Comparison of ENCODE assay signal across 8 mouse cellular contexts in the genomic region with DNA sequence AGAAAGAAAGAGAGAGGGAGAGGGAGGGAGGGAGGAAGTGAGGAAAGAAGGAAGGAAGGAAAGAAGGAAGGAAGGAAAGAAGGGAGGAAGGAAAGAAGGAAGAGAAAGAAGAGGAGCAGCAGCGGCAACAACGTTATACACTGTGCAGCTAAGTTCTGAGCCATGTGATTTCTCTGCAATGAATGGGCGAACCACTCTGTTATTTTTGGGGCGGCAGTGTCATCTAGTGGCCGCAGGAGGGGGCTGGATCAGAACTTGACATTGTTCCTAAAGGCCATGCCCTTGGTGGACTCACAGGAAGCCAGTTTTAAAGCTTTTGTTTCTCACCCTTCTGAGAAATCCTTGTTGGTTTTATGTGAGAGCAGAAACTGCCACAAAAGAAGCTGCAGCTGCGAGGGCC. TPM values are rescaled to one million over a fixed set of nuclear protein-coding genes. Genes with fewer than 3 reads are reported as not detected.
DNase-seq lines count a peak whose midpoint lies in the region; ATAC-seq and TF ChIP-seq lines count a peak whose summit lies in the region.

No protein-coding gene starts in this region.

- H3K4me3 ChIP-seq in CH12.LX (replicated peaks in 1 of 3; ENCODE audit: low read depth in 2 of 3, low read length in 2 of 3, poor library complexity in 1 of 3) = no peak overlapping the region
- no peak overlapping the region for H3K4me3 ChIP-seq in forebrain, embryonic 12.5 days (replicated peaks)
- H3K4me3 ChIP-seq in hindbrain, embryonic 14.5 days (replicated peaks; ENCODE audit: low read length) = no peak overlapping the region
- no peak overlapping the region for H3K4me3 ChIP-seq in limb, embryonic 11.5 days (ENCODE audit: low read depth, low read length)
- H3K4me3 ChIP-seq in midbrain, postnatal 0 days (ENCODE audit: low read depth, low read length) = no peak overlapping the region

- no peak overlapping the region for H3K4me2 ChIP-seq in CH12.LX (ENCODE audit: insufficient read depth, low read depth, poor library complexity, severe bottlenecking)
- H3K4me2 ChIP-seq in forebrain, embryonic 12.5 days = no peak overlapping the region
- no peak overlapping the region for H3K4me2 ChIP-seq in hindbrain, embryonic 14.5 days (replicated peaks)
- no peak overlapping the region for H3K4me2 ChIP-seq in limb, embryonic 11.5 days (ENCODE audit: low read depth, severe bottlenecking)
- no peak overlapping the region for H3K4me2 ChIP-seq in midbrain, postnatal 0 days (ENCODE audit: low read depth, low read length, poor library complexity, severe bottlenecking)

- H3K36me3 ChIP-seq in CH12.LX (replicated peaks in 1 of 2; ENCODE audit: control insufficient read depth in 1 of 2, insufficient read depth in 1 of 2, low read length in 1 of 2) = no peaks in the 10 kb centered on the region
- no peaks in the 10 kb centered on the region for H3K36me3 ChIP-seq in forebrain, embryonic 12.5 days (replicated peaks)
- no peaks in the 10 kb centered on the region for H3K36me3 ChIP-seq in hindbrain, embryonic 14.5 days (replicated peaks; ENCODE audit: control insufficient read depth, insufficient read depth)
- no peaks in the 10 kb centered on the region for H3K36me3 ChIP-seq in limb, embryonic 11.5 days (ENCODE audit: control insufficient read depth, insufficient read depth, low read length)
- H3K36me3 ChIP-seq in midbrain, postnatal 0 days (ENCODE audit: insufficient read depth, low read length) = no peaks in the 10 kb centered on the region

- no peaks in the 10 kb centered on the region; the same call in 1 of the 2 replicates for H3K79me2 ChIP-seq in CH12.LX (replicated peaks; ENCODE audit: control insufficient read depth, extremely low read depth, insufficient read depth, poor library complexity, severe bottlenecking)

- no peak for TF ChIP-seq EP300 in CH12.LX (IDR thresholded peaks at IDR 0.05; ENCODE audit: low read length)

- no peak overlapping the region for H3K27ac ChIP-seq in CH12.LX (ENCODE audit: insufficient read depth, low read depth)
- 0 out of 2 replicates have a peak overlapping the region, but pooled peaks have one; percentile 20 for H3K27ac ChIP-seq in forebrain, embryonic 12.5 days
- no peak overlapping the region for H3K27ac ChIP-seq in hindbrain, embryonic 14.5 days
- 0 out of 2 replicates have a peak overlapping the region, but pooled peaks have one; percentile 39 for H3K27ac ChIP-seq in limb, embryonic 11.5 days (replicated peaks; ENCODE audit: low read depth, low read length)
- H3K27ac ChIP-seq in midbrain, postnatal 0 days (ENCODE audit: low read depth, low read length) = no peak overlapping the region

- peak; percentile 34 to 92; a peak in 3 of 4 replicates for TF ChIP-seq CTCF in CH12.LX (conservative IDR thresholded peaks at IDR 0.05 in 1 of 2, IDR thresholded peaks at IDR 0.05 in 1 of 2; ENCODE audit: low read depth in 2 of 2, low read length in 2 of 2)
- peak; percentile 88 for TF ChIP-seq CTCF in midbrain, postnatal 0 days (IDR thresholded peaks at IDR 0.05)

- WGBS in forebrain, embryonic 12.5 days = 8% methylated on average over 6 of the region's 6 CpGs
- WGBS in hindbrain, embryonic 14.5 days = 4% methylated on average over 6 of the region's 6 CpGs
- WGBS in limb, embryonic 11.5 days = 8% methylated on average over 6 of the region's 6 CpGs
- WGBS in midbrain, postnatal 0 days = 5% methylated on average over 6 of the region's 6 CpGs

- H3K27me3 ChIP-seq in CH12.LX (replicated peaks) = no peaks in the 10 kb centered on the region
- H3K27me3 ChIP-seq in forebrain, embryonic 12.5 days = peaks cover 30% of the 10 kb centered on the region
- no peaks in the 10 kb centered on the region for H3K27me3 ChIP-seq in hindbrain, embryonic 14.5 days (ENCODE audit: control insufficient read depth, insufficient read depth, low read length)
- no peaks in the 10 kb centered on the region for H3K27me3 ChIP-seq in limb, embryonic 11.5 days (ENCODE audit: control insufficient read depth, insufficient read depth, low read length)
- H3K27me3 ChIP-seq in midbrain, postnatal 0 days (ENCODE audit: insufficient read depth, low read length) = no peaks in the 10 kb centered on the region

- TF ChIP-seq RAD21 in CH12.LX (IDR thresholded peaks at IDR 0.05; ENCODE audit: low read depth, low read length) = peak; percentile 89

- no peak for TF ChIP-seq POLR2A in CH12.LX (IDR thresholded peaks at IDR 0.05; ENCODE audit: low read depth, low read length)

- in situ Hi-C loops in CH12.LX (cut with MboI; ENCODE audit: low pct_ligation_motif_present, low pct_unique_long_range_greater_than_20kb, low sequenced_read_pairs) = no loop called here

- H3K9ac ChIP-seq in CH12.LX (ENCODE audit: insufficient read depth, low read depth) = no peak overlapping the region
- no peak overlapping the region for H3K9ac ChIP-seq in forebrain, embryonic 12.5 days
- H3K9ac ChIP-seq in hindbrain, embryonic 14.5 days = no peak overlapping the region
- no peak overlapping the region for H3K9ac ChIP-seq in limb, embryonic 11.5 days (ENCODE audit: low read length)
- no peak overlapping the region for H3K9ac ChIP-seq in midbrain, postnatal 0 days (replicated peaks; ENCODE audit: low read length, poor library complexity, severe bottlenecking)

- DNase-seq in A20 (ENCODE audit: low read depth, low spot score) = peak; percentile 71
- peak; percentile 62 for DNase-seq in CH12.LX (ENCODE audit: extremely low read depth)
- DNase-seq in c-Kit-positive CD71-positive TER-119-negative erythroid progenitor cells, embryonic 14.5 days (ENCODE audit: low read depth) = peak; percentile 40
- peak; percentile 68 for DNase-seq in hindbrain, embryonic 14.5 days (ENCODE audit: low spot score)
- DNase-seq in limb, embryonic 11.5 days (ENCODE audit: low spot score) = peak; percentile 75
- DNase-seq in midbrain, postnatal 0 days (ENCODE audit: low spot score) = peak; percentile 66

- H3K4me1 ChIP-seq in CH12.LX (ENCODE audit: control insufficient read depth in 1 of 2, insufficient read depth in 2 of 2) = peaks cover 0 to 3% of the 10 kb centered on the region in 2 experiments; a peak in 1 of 4 replicates
- H3K4me1 ChIP-seq in forebrain, embryonic 12.5 days = peaks cover 9% of the 10 kb centered on the region
- H3K4me1 ChIP-seq in hindbrain, embryonic 14.5 days (replicated peaks; ENCODE audit: control insufficient read depth, insufficient read depth, low read length) = peaks cover 3% of the 10 kb centered on the region
- H3K4me1 ChIP-seq in limb, embryonic 11.5 days (ENCODE audit: control insufficient read depth, insufficient read depth, low read length) = peaks cover 2% of the 10 kb centered on the region; the same call in 1 of the 2 replicates
- 0 out of 2 replicates have a peak, but pooled peaks cover 2% of the 10 kb centered on the region for H3K4me1 ChIP-seq in midbrain, postnatal 0 days (ENCODE audit: insufficient read depth, low read length)

- dilution Hi-C loops in CH12.LX (cut with MboI; ENCODE audit: extremely low pct_ligation_motif_present, extremely low pct_unique_long_range_greater_than_20kb, low sequenced_read_pairs) = no loop called here

- ATAC-seq in forebrain, embryonic 12.5 days (ENCODE audit: low FRiP score) = peak; percentile 64; the same call in 1 of the 2 replicates
- ATAC-seq in hindbrain, embryonic 14.5 days (ENCODE audit: low FRiP score) = no peak
- peak; percentile 74; the same call in 1 of the 2 replicates for ATAC-seq in limb, embryonic 11.5 days (ENCODE audit: insufficient number of reproducible peaks, low FRiP score, low TSS enrichment, low read depth)
- ATAC-seq in midbrain, postnatal 0 days (ENCODE audit: low FRiP score) = no peak
- no peak for ATAC-seq in monocyte, adult 5-6 weeks (replicated peaks; ENCODE audit: insufficient number of reproducible peaks, low FRiP score, low TSS enrichment, poor library complexity, severe bottlenecking)

- H3K9me3 ChIP-seq in CH12.LX (replicated peaks; ENCODE audit: low read length) = no peaks in the 10 kb centered on the region
- H3K9me3 ChIP-seq in forebrain, embryonic 12.5 days = no peaks in the 10 kb centered on the region
- H3K9me3 ChIP-seq in hindbrain, embryonic 14.5 days (ENCODE audit: control insufficient read depth, low read length) = no peaks in the 10 kb centered on the region
- no peaks in the 10 kb centered on the region for H3K9me3 ChIP-seq in limb, embryonic 11.5 days (ENCODE audit: control insufficient read depth, low read length)
- no peaks in the 10 kb centered on the region for H3K9me3 ChIP-seq in midbrain, postnatal 0 days (ENCODE audit: low read length)

TF ChIP-seq in CH12.LX, 34 proteins besides CTCF, POLR2A, EP300 and RAD21:
- TF ChIP-seq MYC (IDR thresholded peaks at IDR 0.05; ENCODE audit: low read depth, low read length) (peak; percentile 72; the same call in 1 of the 2 replicates), TCF12 (IDR thresholded peaks at IDR 0.05; ENCODE audit: low read depth, low read length) (no peak), SIN3A (IDR thresholded peaks at IDR 0.05; ENCODE audit: low read length) (no peak), USF1 (IDR thresholded peaks at IDR 0.05; ENCODE audit: low read depth, low read length) (peak; percentile 19), MXI1 (IDR thresholded peaks at IDR 0.05; ENCODE audit: low read depth, low read length) (0 out of 2 replicates have a peak, but pooled peaks have one; percentile 38), E2F4 (IDR thresholded peaks at IDR 0.05; ENCODE audit: insufficient replicate concordance, low read depth, low read length) (no peak), NELFE (IDR thresholded peaks at IDR 0.05; ENCODE audit: low read depth, low read length) (peak; percentile 25; the same call in 1 of the 2 replicates), SMC3 (IDR thresholded peaks at IDR 0.05; ENCODE audit: low read depth, low read length) (peak; percentile 84), MEF2A (IDR thresholded peaks at IDR 0.05; ENCODE audit: borderline replicate concordance, low read depth, low read length) (no peak), NRF1 (IDR thresholded peaks at IDR 0.05; ENCODE audit: low read depth, low read length) (no peak), MAX (IDR thresholded peaks at IDR 0.05; ENCODE audit: low read length) (0 out of 2 replicates have a peak, but pooled peaks have one; percentile 43)

RNA-seq across cellular contexts. Expression of a gene that starts 5.5 kb away (rescaled TPM):
- total RNA-seq in CH12.LX (2012; rRNA removed) (79.9 and 92.7 TPM in 2 replicates), CH12.LX (2014; rRNA removed) (84.7 and 85.8 TPM in 2 replicates)
- 103 and 119 TPM in 2 replicates for polyA plus RNA-seq in CH12.LX (2012; ENCODE audit: insufficient read length, low read depth)
- 38.0 and 42.7 TPM in 2 replicates for polyA plus RNA-seq in forebrain, embryonic 12.5 days (2016; fragmentation: Nextera tagmentation; extraction: Ambion mirVana)
- 73.9 and 84.4 TPM in 2 replicates for polyA plus RNA-seq in hindbrain, embryonic 14.5 days (2014; fragmentation: Nextera tagmentation; extraction: Ambion mirVana)
- 71.5 and 71.8 TPM in 2 replicates for polyA plus RNA-seq in limb, embryonic 11.5 days (2014; fragmentation: Nextera tagmentation; extraction: Ambion mirVana)
- 62.3 and 66.3 TPM in 2 replicates for total RNA-seq in midbrain, postnatal 0 days (2014; rRNA removed)
- 88.7 and 91.9 TPM in 2 replicates for polyA plus RNA-seq in midbrain, postnatal 0 days (2015; fragmentation: Nextera tagmentation; extraction: Ambion mirVana)
- total RNA-seq in monocyte, adult 5-6 weeks (2017) = 0.76 to 3.5 TPM (median 0.96 TPM) in 3 replicates

Comparison
In these comparisons a context has a peak if more than half of its experiments do, and no peak if none do; other contexts are left out.
1. H3K27ac ChIP-seq: peak in forebrain, embryonic 12.5 days (single experiment) and limb, embryonic 11.5 days (single experiment); none in CH12.LX (single experiment), hindbrain, embryonic 14.5 days (single experiment) and midbrain, postnatal 0 days (single experiment).
2. ATAC-seq: peak in forebrain, embryonic 12.5 days (single experiment) and limb, embryonic 11.5 days (single experiment); none in hindbrain, embryonic 14.5 days (single experiment), midbrain, postnatal 0 days (single experiment) and monocyte, adult 5-6 weeks (single experiment).
3. Peak in every context shown above with its lines, with median percentiles within 50 percentile points of each other: DNase-seq.